Mouse (Mus musculus): ENCODE measurements around the gene Thrsp.
A peak's percentile ranks its signal among the peaks of the same experiment; 100 is the strongest.
"Not testable (repeated sequence)": the region's sequence is repeated elsewhere in the genome, so short reads cannot be mapped to it uniquely, and the experiment has no call there.

Thrsp gene

GRCm38 (mm10) chr7:97416906-97417777 is at the start of gene Thrsp:
Thrsp (minus strand) TSS chr7:97417730.
- no peak for DNase-seq (ENCODE audit: low spot score)

DNA sequence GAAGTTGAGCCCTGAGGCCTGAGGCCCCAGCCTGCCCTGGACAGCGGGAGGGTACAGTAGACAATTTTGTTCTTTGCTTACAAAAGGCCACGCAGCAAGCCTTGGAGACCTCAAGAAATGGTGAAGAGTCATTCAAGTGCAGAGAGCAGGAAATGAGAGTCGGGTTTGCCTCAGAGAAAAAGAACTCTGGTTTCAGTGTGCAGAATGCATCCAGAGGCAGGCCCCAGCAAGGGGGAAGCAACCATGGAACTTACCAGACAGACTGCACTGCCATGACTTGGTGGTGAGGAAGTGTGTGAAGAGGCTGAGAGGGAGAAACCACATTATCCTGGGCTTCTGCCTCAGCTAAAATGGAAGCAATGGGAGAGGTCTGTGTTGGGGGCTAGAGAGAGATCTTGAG is 38.0 kb upstream of the Thrsp start:
- no peak for DNase-seq (ENCODE audit: low spot score)

- no peak for DNase-seq (ENCODE audit: low spot score)
Observed at GRCm38 (mm10) chr7:97454795-97455194, 37.3 kb upstream of the Thrsp start.

DNA sequence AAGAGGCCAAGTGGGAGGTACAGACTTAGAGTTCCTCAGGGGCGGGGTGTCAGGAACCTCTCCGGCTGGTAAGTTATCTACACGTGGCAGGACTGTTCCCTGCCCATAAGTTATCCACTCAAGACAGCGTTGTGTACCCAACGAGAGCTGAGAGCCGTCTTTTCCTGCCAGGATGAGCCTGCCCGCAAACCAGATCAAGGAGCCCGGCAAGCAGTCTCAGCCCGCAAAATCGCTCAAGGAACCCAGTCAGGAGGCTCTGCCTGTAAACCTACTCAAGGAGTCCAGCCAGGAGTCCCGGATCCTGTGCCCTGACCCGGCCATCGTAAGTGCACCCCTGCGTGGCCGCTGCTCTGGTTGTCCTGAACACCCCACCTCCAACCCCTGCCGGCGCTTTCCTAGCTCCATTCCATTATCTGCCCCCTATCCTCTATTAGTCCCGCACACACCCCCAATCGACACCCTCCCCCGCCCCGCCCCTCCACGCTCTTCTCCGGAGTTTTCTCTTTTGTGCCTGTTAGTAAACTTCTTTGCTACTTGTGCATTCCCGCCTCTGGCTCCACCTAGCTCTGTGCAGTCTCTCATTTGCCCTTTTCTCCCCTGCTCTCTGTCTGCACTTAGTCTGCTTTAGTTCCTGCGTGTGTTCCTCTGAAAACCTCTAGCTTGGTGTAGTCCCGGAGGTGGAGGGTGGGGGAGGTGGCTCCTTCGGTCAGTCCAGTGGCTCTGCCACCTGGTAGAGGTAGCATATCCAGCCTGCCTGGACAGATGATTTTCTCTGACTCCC is 35.8 kb upstream of the Thrsp start:
- DNase-seq (ENCODE audit: low spot score) = peak; percentile 39

- no peak for DNase-seq (ENCODE audit: low spot score)
Observed at GRCm38 (mm10) chr7:97452196-97452595, 34.7 kb upstream of the Thrsp start.

GRCm38 (mm10) chr7:97451023-97451422 is 33.5 kb upstream of the Thrsp start, which contains the start of gene Kctd14:
Kctd14 (plus strand) TSS chr7:97451323.
- not testable (repeated sequence) for DNase-seq (ENCODE audit: low spot score)

GRCm38 (mm10) chr7:97447050-97447531 is 29.6 kb upstream of the Thrsp start:
- no peak for DNase-seq (ENCODE audit: low spot score)

DNA sequence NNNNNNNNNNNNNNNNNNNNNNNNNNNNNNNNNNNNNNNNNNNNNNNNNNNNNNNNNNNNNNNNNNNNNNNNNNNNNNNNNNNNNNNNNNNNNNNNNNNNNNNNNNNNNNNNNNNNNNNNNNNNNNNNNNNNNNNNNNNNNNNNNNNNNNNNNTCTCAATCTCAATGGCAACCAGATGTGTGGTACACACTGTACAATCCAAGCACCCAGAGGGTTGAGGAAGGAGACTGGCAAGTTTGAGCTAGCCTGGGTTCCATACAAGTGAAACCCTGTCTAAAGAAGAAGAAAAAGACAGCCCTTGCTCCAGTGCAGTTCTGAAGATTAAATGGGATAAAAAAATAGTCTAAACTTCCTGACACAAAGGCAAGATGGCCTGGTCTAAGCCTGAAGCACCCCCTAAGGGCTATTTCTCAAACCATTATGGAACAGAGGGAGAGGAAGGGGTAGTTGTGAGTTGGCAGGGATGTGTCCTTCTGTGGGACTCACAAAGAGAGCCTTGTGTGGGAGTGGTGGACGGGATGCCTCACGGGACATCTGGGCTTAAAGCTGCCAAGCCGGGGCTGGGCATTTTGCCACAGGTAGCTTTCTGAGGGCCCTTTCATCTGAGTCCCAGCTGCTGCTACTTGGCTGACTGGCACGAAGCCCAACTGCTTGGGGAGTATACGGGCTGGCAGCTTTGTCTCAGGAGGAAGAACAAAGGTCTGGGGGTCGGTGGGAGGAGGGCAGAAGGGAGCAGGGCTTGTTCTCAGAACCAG is 28.8 kb upstream of the Thrsp start:
- peak; percentile 89 for DNase-seq (ENCODE audit: low spot score)

GRCm38 (mm10) chr7:97438986-97439385 is 21.5 kb upstream of the Thrsp start:
- no peak for DNase-seq (ENCODE audit: low spot score)

GRCm38 (mm10) chr7:97434517-97434916 is 17.0 kb upstream of the Thrsp start:
- DNase-seq (ENCODE audit: low spot score) = no peak

- peak; percentile 52 for DNase-seq (ENCODE audit: low spot score)
Observed at GRCm38 (mm10) chr7:97433517-97433916, 16.0 kb upstream of the Thrsp start.

DNA sequence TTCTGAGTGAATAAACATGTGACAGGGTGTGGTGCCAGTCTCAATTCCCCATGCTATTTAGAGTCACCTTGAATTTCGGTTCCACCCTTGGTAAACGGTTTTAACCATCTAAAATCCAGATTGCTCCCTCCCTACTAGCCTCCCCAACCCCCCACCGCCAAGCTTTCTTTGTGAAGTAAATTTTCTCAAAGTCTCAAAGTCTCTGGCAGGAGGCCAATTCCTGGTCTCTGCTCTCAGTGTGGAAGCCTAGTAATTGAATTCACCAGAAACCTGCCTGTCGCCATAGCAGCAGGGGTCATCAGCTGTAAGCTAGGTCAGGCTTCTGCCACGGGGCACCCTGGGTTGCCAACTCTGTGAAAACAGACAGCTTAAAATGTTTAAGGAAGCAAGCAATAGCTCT is 12.2 kb upstream of the Thrsp start:
- DNase-seq (ENCODE audit: low spot score) = no peak

DNA sequence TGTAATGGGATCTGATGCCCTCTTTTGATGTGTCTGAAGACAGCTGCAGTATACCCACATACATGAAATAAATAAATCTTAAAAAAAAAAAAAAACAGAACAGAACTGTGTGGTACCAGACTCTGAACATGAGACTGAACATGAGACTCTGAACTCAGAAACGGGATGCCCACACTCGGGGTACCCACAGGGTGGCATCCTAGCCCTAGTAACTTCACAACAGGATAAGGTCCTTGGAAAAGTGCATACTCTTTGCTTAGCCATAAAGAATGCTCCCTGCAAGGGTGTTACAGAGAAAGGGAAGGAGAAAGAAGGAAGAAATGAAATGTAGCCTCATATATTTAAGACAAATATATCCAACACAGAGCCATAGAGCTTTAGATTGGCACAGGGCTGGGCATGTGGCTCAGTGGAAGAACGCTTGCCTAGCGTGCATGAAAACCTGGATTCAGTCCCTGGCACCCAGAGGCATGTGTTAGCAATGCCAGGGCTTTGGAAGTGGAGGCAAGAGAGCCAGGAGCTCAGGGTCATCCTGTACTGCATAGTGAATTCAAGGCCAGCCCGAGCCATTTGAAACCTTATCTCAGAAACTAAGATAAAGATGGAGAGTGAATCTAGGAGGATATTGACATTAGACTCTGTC is 10.4 kb upstream of the Thrsp start:
- peak; percentile 81 for DNase-seq (ENCODE audit: low spot score)

DNA sequence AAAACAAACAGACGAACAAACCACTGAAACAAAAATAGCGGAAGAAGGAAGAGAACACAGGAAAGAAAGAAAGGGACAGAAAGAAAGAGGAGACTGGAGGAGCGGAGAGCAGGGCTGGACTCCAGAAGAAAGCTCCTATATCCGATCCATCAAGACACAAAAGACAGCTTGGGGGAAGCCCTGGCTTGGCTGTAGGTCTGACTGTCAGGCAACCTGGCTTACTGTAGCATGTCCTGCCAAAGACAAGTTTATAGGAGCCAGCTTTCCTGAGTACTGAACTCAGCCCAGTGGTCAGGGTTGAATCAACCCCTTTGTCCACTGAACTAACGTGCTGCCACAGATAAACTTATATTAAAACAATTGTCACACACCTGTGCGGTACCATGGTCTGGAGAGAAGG is 9.8 kb upstream of the Thrsp start:
- no peak for DNase-seq (ENCODE audit: low spot score)

DNA sequence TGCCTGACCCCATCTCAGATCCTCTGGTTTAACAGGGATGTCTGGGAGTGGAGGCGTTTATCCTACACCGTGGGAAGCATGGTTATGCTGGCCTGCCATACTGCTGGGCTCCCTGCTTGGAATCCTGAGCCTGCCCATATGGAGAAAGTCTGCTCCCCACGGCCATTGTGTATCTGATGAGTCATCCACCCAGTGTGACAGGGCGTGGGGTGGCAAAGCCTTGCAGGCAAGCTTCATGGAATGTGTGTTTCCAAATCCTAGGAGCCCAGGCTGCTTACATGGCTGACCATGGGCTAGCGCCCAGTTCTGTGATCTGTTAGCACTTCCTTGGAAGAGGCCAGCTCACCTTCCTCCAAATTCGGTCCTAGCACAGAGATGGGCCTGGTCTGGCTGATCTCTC is 9.0 kb upstream of the Thrsp start:
- no peak for DNase-seq (ENCODE audit: low spot score)

DNA sequence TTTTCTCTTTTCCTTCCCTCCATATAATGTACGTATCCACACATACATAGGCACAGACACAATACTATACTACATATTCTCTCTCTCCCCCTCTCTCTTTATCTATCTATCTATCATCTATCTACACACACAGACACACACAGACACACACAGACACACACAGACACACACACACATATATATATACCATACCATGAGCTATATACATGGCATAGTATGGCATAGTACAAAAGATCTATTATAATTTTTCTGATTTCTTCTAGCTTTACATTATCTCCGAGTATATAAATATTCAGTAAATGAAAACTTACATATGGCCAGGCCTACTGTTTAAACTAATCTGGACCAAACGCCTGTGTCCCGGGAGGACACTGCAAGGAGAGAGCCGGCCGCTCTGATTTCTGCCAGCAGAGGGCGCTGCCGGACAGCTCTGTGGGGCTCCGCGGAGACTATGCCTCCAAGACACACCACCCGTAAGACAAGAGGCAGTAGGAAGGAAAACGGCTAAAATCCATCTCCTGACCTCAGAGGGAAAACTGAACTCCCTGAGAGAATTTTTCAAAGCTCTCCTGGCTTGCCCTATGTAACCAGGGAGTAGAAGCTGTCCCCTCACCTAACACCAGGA is 7.2 kb upstream of the Thrsp start:
- peak; percentile 67 for DNase-seq (ENCODE audit: low spot score)

DNA sequence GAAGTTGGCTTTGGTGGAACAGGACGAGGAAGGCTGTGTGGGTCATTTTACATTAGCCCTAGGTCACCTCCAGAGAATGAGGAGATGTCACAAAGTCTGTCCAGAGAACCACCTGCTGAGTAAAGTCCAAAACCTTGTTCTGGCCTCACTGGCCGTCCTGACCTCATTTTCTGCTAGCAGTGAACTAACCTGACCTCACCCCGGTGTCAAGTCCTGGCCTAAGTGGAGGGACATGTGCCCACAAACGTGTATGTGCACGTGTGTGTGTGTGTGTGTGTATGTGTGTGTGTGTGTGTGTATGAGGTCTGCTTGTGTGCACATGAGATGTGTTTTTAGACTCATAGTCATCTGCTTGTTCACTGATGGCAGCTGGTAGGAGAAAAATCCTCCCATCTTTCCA is 6.2 kb upstream of the Thrsp start:
- no peak for DNase-seq (ENCODE audit: low spot score)

GRCm38 (mm10) chr7:97420958-97421651 is 3.6 kb upstream of the Thrsp start:
- no peak for DNase-seq (ENCODE audit: low spot score)

DNA sequence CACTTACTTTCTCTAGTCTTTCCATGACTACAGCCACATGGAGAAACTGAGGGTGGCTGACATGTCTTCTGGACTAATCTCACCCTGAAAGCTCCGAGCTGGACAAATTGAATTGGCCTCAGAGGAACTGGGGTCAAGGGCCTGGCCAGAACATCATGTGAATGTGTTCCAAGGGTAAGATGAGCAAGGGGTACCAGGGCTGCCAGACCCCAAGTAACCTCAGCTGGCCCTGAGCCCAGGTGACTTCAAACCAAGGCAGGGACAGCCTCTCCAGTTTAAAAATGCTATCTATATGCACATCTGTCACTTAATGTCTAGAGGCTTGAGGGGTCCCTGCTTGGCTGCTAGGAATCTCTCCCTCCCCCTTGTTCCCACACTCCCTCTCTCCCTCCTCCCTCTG is 2.9 kb upstream of the Thrsp start:
- no peak for DNase-seq (ENCODE audit: low spot score)

DNA sequence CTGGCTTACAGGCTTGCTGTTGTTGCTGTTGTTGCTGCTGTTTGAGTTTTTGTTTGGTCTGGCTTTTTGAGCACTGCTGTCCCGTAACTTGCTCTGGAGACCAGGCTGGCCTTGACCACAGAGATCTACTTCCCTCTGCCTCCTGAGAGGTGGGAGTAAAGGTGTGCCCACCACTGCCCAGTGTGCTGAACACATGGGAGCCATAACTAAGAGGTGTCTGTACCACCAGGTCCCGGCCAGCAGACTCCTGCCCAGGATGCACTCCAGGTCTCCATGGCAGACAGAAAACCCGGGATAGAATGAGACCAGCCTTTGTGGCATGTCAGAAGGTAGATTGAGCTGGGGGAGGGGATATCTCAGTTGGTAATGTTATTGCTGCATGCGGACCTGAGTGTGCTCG is 1.6 kb upstream of the Thrsp start:
- no peak for DNase-seq (ENCODE audit: low spot score)

- peak; percentile 56 for DNase-seq (ENCODE audit: low spot score)
Observed at GRCm38 (mm10) chr7:97418717-97419116, 1.2 kb upstream of the Thrsp start.
